Comparison of ENCODE assay signal across 22 mouse cellular contexts in the genomic region with DNA sequence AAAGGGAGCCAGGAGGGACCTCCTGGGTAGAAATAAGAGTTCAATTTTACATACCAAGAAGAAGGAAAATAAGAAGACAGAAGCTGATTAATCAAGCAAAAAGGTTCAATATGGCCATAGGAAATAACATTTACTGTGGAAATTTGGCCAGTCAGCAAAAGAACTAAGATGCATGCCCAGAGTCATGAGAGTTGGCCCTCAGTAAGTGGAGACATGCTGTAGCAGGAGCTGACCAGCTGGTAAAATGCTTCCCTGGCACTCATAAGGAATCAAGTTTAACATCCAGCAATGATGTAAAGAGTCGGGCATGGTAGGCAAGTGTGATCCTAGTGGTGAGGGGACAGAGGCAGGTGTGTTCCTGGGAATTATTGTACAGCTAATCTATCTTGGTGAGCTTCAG.
A peak's percentile ranks its signal among the peaks of the same experiment; 100 is the strongest.
DNase-seq lines count a peak whose midpoint lies in the region; ATAC-seq and TF ChIP-seq lines count a peak whose summit lies in the region.
"Had no signal": no experiment of that assay in that cellular context is flagged by ENCODE, and none has a peak within 500 bp of the region (broad histone marks: within the 10 kb centered on the region; RNA-seq: fewer than 3 reads in every experiment).

No protein-coding gene starts in this region.

- TF ChIP-seq POLR2A in cerebellum, adult 2 months (IDR thresholded peaks at IDR 0.05; ENCODE audit: borderline replicate concordance, insufficient read depth, low read length): no peak

- H3K4me3 ChIP-seq in cerebellum, adult 2 months (replicated peaks; ENCODE audit: insufficient read depth, low read depth, low read length): no peak overlapping the region
- no peak overlapping the region for H3K4me3 ChIP-seq in heart, embryonic 10.5 days
- H3K4me3 ChIP-seq: embryonic facial prominence, embryonic 10.5 days; embryonic facial prominence, embryonic 12.5 days; forebrain, embryonic 13.5 days; forebrain, embryonic 15.5 days had no signal

- no peak for TF ChIP-seq CTCF in cerebellum, adult 2 months (IDR thresholded peaks at IDR 0.05; ENCODE audit: borderline replicate concordance, insufficient read depth, low read depth, low read length)

- H3K27me3 ChIP-seq in cerebellum, adult 2 months (ENCODE audit: control insufficient read depth, insufficient read depth, low read length): no peaks in the 10 kb centered on the region
- H3K27me3 ChIP-seq in heart, embryonic 10.5 days (ENCODE audit: insufficient read depth, poor library complexity, severe bottlenecking): no peaks in the 10 kb centered on the region
- H3K27me3 ChIP-seq: CH12.LX; embryonic facial prominence, embryonic 12.5 days; forebrain, embryonic 13.5 days; forebrain, embryonic 15.5 days had no signal

- H3K4me1 ChIP-seq in cerebellum, adult 2 months (ENCODE audit: control insufficient read depth, insufficient read depth, low read length): peaks cover 3% of the 10 kb centered on the region; the same call in 1 of the 2 replicates
- no peaks in the 10 kb centered on the region for H3K4me1 ChIP-seq in heart, embryonic 10.5 days
- H3K4me1 ChIP-seq: embryonic facial prominence, embryonic 10.5 days; embryonic facial prominence, embryonic 12.5 days; forebrain, embryonic 13.5 days; forebrain, embryonic 15.5 days had no signal

- 12% methylated on average over 1 of the region's 1 CpGs for WGBS in cerebellum, adult 2 months
- WGBS in heart, embryonic 10.5 days: 88% methylated on average over 1 of the region's 1 CpGs

- ATAC-seq in cerebellum, adult (ENCODE audit: insufficient number of reproducible peaks, low FRiP score, low TSS enrichment): peak; percentile 83
- ATAC-seq: activated CD4-positive, CD25-positive, alpha-beta regulatory T cell, adult 4 months; CD4-positive, CD25-positive, alpha-beta regulatory T cell, adult 4 months; forebrain, embryonic 13.5 days; forebrain, embryonic 15.5 days; forebrain, postnatal 0 days; Patski had no signal

- DNase-seq in cerebellum, postnatal 36 days: no peak
- peak in 1 of 2 experiments; percentile 41 for DNase-seq in cerebellum, adult 2 months
- DNase-seq in cerebellum, adult 11 months: no peak
- DNase-seq in brain, adult 2 months (ENCODE audit: low read depth, low spot score): peak; percentile 65
- DNase-seq in cerebellum, postnatal 10 days: peak; percentile 13 to 27
- no peak for DNase-seq in layer of hippocampus, adult 8-10 months (ENCODE audit: low spot score in 2 of 2)
- no peak for DNase-seq in heart, embryonic 10.5 days (ENCODE audit: low spot score)
- DNase-seq: adrenal gland, adult 8-10 months; adrenal gland, postnatal 14 days; adrenal gland, postnatal 36 days; B cell, adult 2 months; forebrain, postnatal 0 days had no signal

- peak overlapping the region; percentile 72; the same call in 1 of the 2 replicates for H3K27ac ChIP-seq in cerebellum, adult 2 months (ENCODE audit: insufficient read depth, low read length)
- no peak overlapping the region for H3K27ac ChIP-seq in heart, embryonic 10.5 days
- H3K27ac ChIP-seq: embryonic facial prominence, embryonic 10.5 days; embryonic facial prominence, embryonic 12.5 days; forebrain, embryonic 13.5 days; forebrain, embryonic 15.5 days had no signal

- H3K36me3 ChIP-seq in heart, embryonic 10.5 days: no peaks in the 10 kb centered on the region
- H3K36me3 ChIP-seq: embryonic facial prominence, embryonic 10.5 days; embryonic facial prominence, embryonic 12.5 days; forebrain, embryonic 15.5 days; G1E had no signal

- H3K9me3 ChIP-seq in heart, embryonic 10.5 days: no peaks in the 10 kb centered on the region
- H3K9me3 ChIP-seq: embryonic facial prominence, embryonic 10.5 days; embryonic facial prominence, embryonic 12.5 days; forebrain, embryonic 13.5 days; forebrain, embryonic 15.5 days; G1E had no signal

Comparison
In these comparisons a context has a peak if more than half of its experiments do, and no peak if none do; other contexts are left out.
1. DNase-seq: peak in brain, adult 2 months (single experiment) and cerebellum, postnatal 10 days (2 of 2); none in cerebellum, postnatal 36 days (0 of 2), cerebellum, adult 11 months (single experiment), layer of hippocampus, adult 8-10 months (0 of 2) and heart, embryonic 10.5 days (single experiment).